Mouse (Mus musculus) ES-E14 (cell line): Measurements from ENCODE around the gene Mitf. TPM values are rescaled to one million over a fixed set of nuclear protein-coding genes. Genes with fewer than 3 reads are reported as not detected.

ENCODE experiments used
- DNase-seq: peaks from one replicate; pipeline ENCODE4 v3.0.0-alpha.2; 2013; ENCODE audit warnings: low read depth, low spot score
- H3K27ac ChIP-seq: 2 replicates; pipeline ENCODE4 v1.5.1; 2012; ENCODE audit warnings: low read depth, mild to moderate bottlenecking, low read length, moderate library complexity, mixed read lengths; ENCODE audit not compliant: poor library complexity, insufficient read depth, severe bottlenecking
- H3K36me3 ChIP-seq: 2 replicates; pipeline ENCODE4 v1.6.1; 2012; ENCODE audit warnings: mild to moderate bottlenecking, low read length, moderate library complexity, mixed read lengths; ENCODE audit not compliant: control insufficient read depth, poor library complexity, insufficient read depth, severe bottlenecking
- H3K4me1 ChIP-seq, 2 experiments: fragments of 150-350 bp in 1 of 2; sonication (generic) in 1 of 2; 2 replicates each; pipeline ENCODE4 v1.6.1; 2012; ENCODE audit warnings: low read length in 2 of 2, mild to moderate bottlenecking in 1 of 2, mixed read lengths in 1 of 2; ENCODE audit not compliant: control insufficient read depth in 2 of 2, insufficient read depth in 2 of 2, poor library complexity in 1 of 2
- H3K4me3 ChIP-seq, 2 experiments: fragments of 150-350 bp in 1 of 2; sonication (generic) in 1 of 2; 2 replicates each; pipeline ENCODE4 v1.5.1; 2012; ENCODE audit warnings: low read length in 2 of 2, low read depth in 1 of 2, mild to moderate bottlenecking in 1 of 2, mixed read lengths in 1 of 2; ENCODE audit not compliant: insufficient read depth in 1 of 2, poor library complexity in 1 of 2, severe bottlenecking in 1 of 2
- H3K9ac ChIP-seq: 2 replicates; pipeline ENCODE4 v1.6.1; 2012; ENCODE audit warnings: low read depth, mild to moderate bottlenecking, low read length, mixed read lengths; ENCODE audit not compliant: poor library complexity, insufficient read depth, severe bottlenecking
- H3K9me3 ChIP-seq: fragments of 150-350 bp; sonication (generic); 2 replicates; pipeline ENCODE4 v1.6.1; 2012; ENCODE audit warnings: low read depth, mild to moderate bottlenecking, low read length; ENCODE audit not compliant: control insufficient read depth, insufficient read depth
- CHD2 ChIP-seq: IDR thresholded peaks from 2 replicates; pipeline ENCODE4 v1.6.1; 2014; ENCODE audit warnings: mild to moderate bottlenecking, low read depth, low read length, inconsistent platforms
- HCFC1 ChIP-seq: IDR thresholded peaks from 2 replicates; pipeline ENCODE4 v1.6.1; 2012; ENCODE audit warnings: low read length, inconsistent platforms, borderline replicate concordance; ENCODE audit not compliant: insufficient read depth
- MAFK ChIP-seq: IDR thresholded peaks from 2 replicates; pipeline ENCODE4 v1.6.1; 2014; ENCODE audit warnings: mild to moderate bottlenecking, low read depth, low read length, inconsistent platforms; ENCODE audit not compliant: insufficient read depth
- ZC3H11A ChIP-seq: IDR thresholded peaks from 2 replicates; pipeline ENCODE4 v1.6.1; 2012; ENCODE audit warnings: low read depth, mild to moderate bottlenecking, inconsistent platforms, low read length, borderline replicate concordance
- ZNF384 ChIP-seq: IDR thresholded peaks from 2 replicates; pipeline ENCODE4 v1.6.1; 2012; ENCODE audit warnings: low read depth, low read length, inconsistent platforms
- in situ Hi-C, 2 experiments: fragments of 600-800 bp; cut with MboI; formaldehyde crosslinking; loops; one replicate each; pipeline ENCODE4 v1.15.1; 2025; ENCODE audit warnings: low sequenced_read_pairs in 2 of 2, inconsistent platforms in 1 of 2; ENCODE audit not compliant: unreplicated experiment in 2 of 2
- total RNA-seq: library from RNA; depleted of rRNA; stranded (reverse); fragments of 300-350 nt; gene quantifications from 2 replicates; pipeline ENCODE4 v1.2.3, GENCODE M21; 2012

Mitf gene
- total RNA-seq, 1 experiment, result 9.3 TPM

DNA sequence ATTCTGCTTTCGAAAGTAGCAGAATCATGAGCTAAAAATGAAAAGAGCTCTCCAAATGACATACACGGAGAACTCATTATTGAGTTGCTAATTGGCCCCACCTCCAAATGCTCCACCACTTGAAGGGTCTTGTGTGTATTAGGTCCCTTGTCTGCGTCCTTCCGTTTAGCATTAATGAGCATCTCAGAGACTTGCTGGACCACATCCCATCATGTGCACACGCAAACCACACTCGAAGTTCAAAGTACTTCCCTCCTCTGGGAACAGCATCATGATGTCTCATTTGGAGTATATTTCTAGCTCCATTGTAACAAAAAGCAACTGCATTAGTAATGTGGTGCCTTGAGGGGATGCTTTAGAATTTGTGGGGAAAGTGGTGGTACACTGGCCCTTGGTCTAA is 24.6 kb upstream of the Mitf start:
- no peaks in the 10 kb centered on the region for H3K9me3 ChIP-seq
- H3K4me1 ChIP-seq, result no peaks in the 10 kb centered on the region
- H3K9ac ChIP-seq, result no peak overlapping the region
- no peak overlapping the region for H3K4me3 ChIP-seq
- in situ Hi-C loops, result no loop called here
- H3K36me3 ChIP-seq, result no peaks in the 10 kb centered on the region
- TF ChIP-seq MAFK (no peak), ZC3H11A (no peak), CHD2 (no peak), ZNF384 (no peak), HCFC1 (no peak)
- H3K27ac ChIP-seq, result no peak overlapping the region
- no peak for DNase-seq

DNA sequence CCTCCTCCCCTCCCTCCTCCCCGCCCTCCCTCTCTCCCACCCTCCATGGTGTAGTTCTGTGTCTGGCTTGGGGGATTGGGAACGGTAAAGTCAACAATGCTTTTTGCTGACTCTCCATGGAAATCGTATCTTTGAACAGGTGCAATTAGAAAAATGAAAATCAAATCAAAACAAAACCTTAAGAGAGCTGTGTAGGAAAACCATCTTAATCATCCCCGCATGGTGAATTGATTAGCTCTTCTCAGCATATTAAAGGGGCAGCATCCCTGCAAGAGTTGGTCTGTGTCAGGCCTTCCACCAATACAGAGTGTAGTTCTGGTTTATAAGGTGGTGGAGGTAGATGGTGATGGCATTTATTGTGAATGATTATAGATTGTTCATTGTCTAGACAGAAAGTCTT is 20.0 kb upstream of the Mitf start:
- no peak for DNase-seq
- in situ Hi-C loops, result no loop called here

DNA sequence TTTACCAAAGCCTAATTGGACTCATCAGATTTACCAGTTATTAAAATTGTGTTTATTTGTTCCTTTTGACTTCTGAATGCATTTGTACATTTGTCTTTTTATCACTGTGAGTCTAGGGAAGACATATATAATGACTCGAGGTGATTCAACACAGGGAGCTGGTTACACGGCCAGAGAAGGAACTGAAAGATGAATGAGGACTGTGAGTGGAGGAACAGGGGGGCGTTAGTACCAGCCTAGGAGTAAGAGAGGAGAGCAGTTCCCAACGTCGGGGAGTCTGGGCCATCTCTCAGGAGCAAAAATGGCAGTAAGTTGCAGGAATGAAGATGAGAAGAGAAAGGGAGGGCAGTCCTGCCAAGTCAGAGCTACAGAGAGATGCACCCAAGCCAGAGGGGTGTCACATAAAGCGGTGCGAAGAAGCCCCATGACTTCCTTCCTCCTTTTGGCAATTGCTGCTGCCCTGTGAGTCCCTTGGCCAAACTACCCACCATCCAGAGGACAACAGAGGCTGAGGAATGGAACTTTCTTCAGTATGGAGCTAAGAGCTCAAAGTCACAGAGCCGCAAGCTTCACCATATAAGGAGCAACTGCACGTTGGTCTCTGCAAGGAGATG is 18.4 kb upstream of the Mitf start:
- Histone ChIP-seq H3K9ac (no peak overlapping the region), H3K4me1 (no peaks in the 10 kb centered on the region), H3K9me3 (no peaks in the 10 kb centered on the region), H3K27ac (no peak overlapping the region), H3K4me3 (no peak overlapping the region), H3K36me3 (no peaks in the 10 kb centered on the region)
- DNase-seq, result no peak
- TF ChIP-seq MAFK (no peak), ZC3H11A (no peak), ZNF384 (no peak), HCFC1 (no peak), CHD2 (no peak)
- in situ Hi-C loops, result no loop called here

More for the DNA sequence above, 20.0 kb upstream of the Mitf start:
- TF ChIP-seq HCFC1, result no peak
- TF ChIP-seq CHD2, result no peak
- no peak for TF ChIP-seq ZC3H11A
- no peak for TF ChIP-seq ZNF384
- no peak for TF ChIP-seq MAFK
- no peak overlapping the region for H3K9ac ChIP-seq
- H3K4me3 ChIP-seq, result no peak overlapping the region
- no peaks in the 10 kb centered on the region for H3K36me3 ChIP-seq
- no peak overlapping the region for H3K27ac ChIP-seq
- H3K4me1 ChIP-seq, result no peaks in the 10 kb centered on the region
- no peaks in the 10 kb centered on the region for H3K9me3 ChIP-seq

DNA sequence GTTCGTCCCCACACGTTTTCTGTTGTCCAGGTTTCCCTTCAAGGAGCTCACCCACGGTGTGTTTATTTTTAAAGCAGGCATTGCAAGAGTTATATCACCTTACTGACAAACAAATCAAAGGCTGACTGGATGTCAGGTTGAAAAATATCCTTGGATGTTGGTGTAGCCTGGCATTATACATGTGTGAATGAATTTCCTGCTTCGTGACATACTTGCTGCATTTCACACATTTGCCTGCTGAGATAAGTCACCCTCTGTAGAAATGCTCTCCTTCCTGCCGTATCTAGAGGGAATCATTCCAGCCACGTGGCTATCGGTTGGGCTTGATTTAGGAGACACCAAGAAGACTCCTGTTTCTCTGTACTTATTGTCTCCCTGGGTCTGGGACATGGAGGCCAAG is 17.2 kb upstream of the Mitf start:
- H3K9me3 ChIP-seq, result no peaks in the 10 kb centered on the region
- H3K4me3 ChIP-seq, result no peak overlapping the region
- no peak for DNase-seq
- H3K9ac ChIP-seq, result no peak overlapping the region
- TF ChIP-seq ZNF384 (no peak), CHD2 (no peak), HCFC1 (no peak), ZC3H11A (no peak), MAFK (no peak)
- H3K36me3 ChIP-seq, result no peaks in the 10 kb centered on the region
- no peaks in the 10 kb centered on the region for H3K4me1 ChIP-seq
- no peak overlapping the region for H3K27ac ChIP-seq
- in situ Hi-C loops, result no loop called here

DNA sequence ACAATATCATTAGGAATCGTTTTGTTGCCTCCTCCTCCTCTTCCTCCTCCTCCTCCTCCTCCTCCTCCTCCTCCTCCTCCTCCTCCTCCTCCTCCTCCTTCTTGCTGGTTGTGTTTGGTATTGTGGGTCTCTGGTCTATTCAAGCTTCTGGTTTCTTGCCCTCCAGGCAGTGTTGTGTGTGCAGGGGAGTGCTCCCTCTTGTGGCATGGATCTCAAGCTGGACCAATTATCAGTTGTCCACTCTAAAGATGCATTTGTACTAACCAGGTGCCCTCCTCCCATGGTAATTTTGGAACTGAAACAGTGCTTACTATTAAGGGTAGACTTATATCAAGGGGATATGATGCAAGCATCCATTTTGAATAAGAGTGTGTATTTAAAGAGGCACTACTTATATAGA is 14.7 kb upstream of the Mitf start:
- Histone ChIP-seq H3K9ac (no peak overlapping the region), H3K4me3 (no peak overlapping the region), H3K36me3 (no peaks in the 10 kb centered on the region), H3K4me1 (no peaks in the 10 kb centered on the region), H3K27ac (no peak overlapping the region), H3K9me3 (no peaks in the 10 kb centered on the region)
- in situ Hi-C loops, result no loop called here
- DNase-seq, result no peak
- TF ChIP-seq ZNF384, result no peak
